Mouse (Mus musculus) intestine, postnatal 0 days (tissue): ENCODE results near the gene Kifap3. TPM values are rescaled to one million over a fixed set of nuclear protein-coding genes. Genes with fewer than 3 reads are reported as not detected.

Experiments used
- ATAC-seq: fragments of 200-750 bp; cut with Nextera tagmentation; 2 replicates; pipeline ENCODE4 v1.8.0; 2017; ENCODE audit warnings: mild to moderate bottlenecking, moderate TSS enrichment, moderate library complexity
- H3K27ac ChIP-seq: fragments of 300-500 bp; sonication (generic); 2 replicates; pipeline ENCODE4 v1.5.1; 2014; ENCODE audit warnings: mild to moderate bottlenecking, low read depth, low read length, moderate library complexity
- H3K27me3 ChIP-seq: fragments of 300-500 bp; sonication (generic); replicated peaks from 2 replicates; pipeline ENCODE4 v1.6.1; 2014; ENCODE audit warnings: low read length, mixed read lengths; ENCODE audit not compliant: control insufficient read depth, insufficient read depth
- H3K36me3 ChIP-seq: fragments of 300-500 bp; sonication (generic); 2 replicates; pipeline ENCODE4 v1.6.1; 2014; ENCODE audit warnings: mild to moderate bottlenecking, moderate library complexity; ENCODE audit not compliant: control insufficient read depth, insufficient read depth
- H3K4me1 ChIP-seq: fragments of 300-500 bp; sonication (generic); replicated peaks from 2 replicates; pipeline ENCODE4 v1.6.1; 2014; ENCODE audit warnings: antibody characterized with exemption, low read length, mixed read lengths; ENCODE audit not compliant: control insufficient read depth, insufficient read depth
- H3K4me2 ChIP-seq: fragments of 300-500 bp; sonication (generic); replicated peaks from 2 replicates; pipeline ENCODE4 v1.6.1; 2014; ENCODE audit warnings: low read depth, mild to moderate bottlenecking, moderate library complexity
- H3K4me3 ChIP-seq: fragments of 300-500 bp; sonication (generic); 2 replicates; pipeline ENCODE4 v1.5.1; 2014; ENCODE audit warnings: low read depth, low read length
- H3K9ac ChIP-seq: fragments of 300-500 bp; sonication (generic); 2 replicates; pipeline ENCODE4 v1.6.1; 2014; ENCODE audit warnings: mild to moderate bottlenecking, low read depth, low read length
- H3K9me3 ChIP-seq: fragments of 300-500 bp; sonication (generic); 2 replicates; pipeline ENCODE4 v1.6.1; 2016; ENCODE audit warnings: mixed run types; ENCODE audit not compliant: control insufficient read depth
- CTCF ChIP-seq: sonication (generic); IDR thresholded peaks from 2 replicates; pipeline ENCODE4 v1.5.1; 2016; ENCODE audit warnings: low read depth, mild to moderate bottlenecking, control low read depth, antibody characterized with exemption, moderate library complexity
- WGBS: fragments of 180-500 bp; shearing (Covaris S2); extraction: QIAGEN DNeasy Blood & Tissue Kit; methylation state at CpG from one replicate; pipeline ENCODE4 v1.1.7; 2014; 5-methylcytosine and 5-hydroxymethylcytosine counted together
- polyA plus RNA-seq: library from polyadenylated mRNA; unstranded; fragments of >200 nt; fragmentation: Nextera tagmentation; extraction: Ambion mirVana; gene quantifications from 2 replicates; pipeline ENCODE4 v1.2.1, GENCODE M21; 2015

The Kifap3 gene
- polyA plus RNA-seq, 1 experiment from 2014 or later, result 7.5 TPM

- TF ChIP-seq CTCF, result no peak
- no peak overlapping the region for H3K9ac ChIP-seq
- H3K9me3 ChIP-seq, result no peaks in the 10 kb centered on the region
- no peaks in the 10 kb centered on the region for H3K4me1 ChIP-seq
- no peak for ATAC-seq
- H3K27me3 ChIP-seq, result no peaks in the 10 kb centered on the region
- H3K36me3 ChIP-seq, result no peaks in the 10 kb centered on the region
- no peak overlapping the region for H3K4me3 ChIP-seq
- H3K4me2 ChIP-seq, result no peak overlapping the region
- H3K27ac ChIP-seq, result no peak overlapping the region
Observed at GRCm38 (mm10) chr1:163843899-163844298, 64.5 kb downstream of the Kifap3 start.

GRCm38 (mm10) chr1:163852884-163853560 lies 73.6 kb downstream of the Kifap3 start:
- no peak overlapping the region for H3K27ac ChIP-seq
- no peaks in the 10 kb centered on the region for H3K4me1 ChIP-seq
- WGBS, result 50% methylated on average over 5 of the region's 5 CpGs
- no peak overlapping the region for H3K4me3 ChIP-seq
- H3K27me3 ChIP-seq, result no peaks in the 10 kb centered on the region
- ATAC-seq, result no peak
- peaks cover 5% of the 10 kb centered on the region; the same call in 1 of the 2 replicates for H3K36me3 ChIP-seq
- no peak overlapping the region for H3K9ac ChIP-seq
- H3K4me2 ChIP-seq, result no peak overlapping the region
- no peaks in the 10 kb centered on the region for H3K9me3 ChIP-seq
- no peak for TF ChIP-seq CTCF

GRCm38 (mm10) chr1:163858420-163858819 lies 79.0 kb downstream of the Kifap3 start:
- Histone ChIP-seq H3K4me2 (no peak overlapping the region), H3K9me3 (no peaks in the 10 kb centered on the region), H3K27me3 (no peaks in the 10 kb centered on the region), H3K4me3 (no peak overlapping the region), H3K27ac (no peak overlapping the region), H3K36me3 (peaks cover 8% of the 10 kb centered on the region; the same call in 1 of the 2 replicates), H3K4me1 (no peaks in the 10 kb centered on the region), H3K9ac (no peak overlapping the region)
- ATAC-seq, result no peak
- TF ChIP-seq CTCF, result no peak
- 86% methylated on average over 2 of the region's 2 CpGs for WGBS

- no peak overlapping the region for H3K9ac ChIP-seq
- H3K4me2 ChIP-seq, result no peak overlapping the region
- no peak for TF ChIP-seq CTCF
- H3K36me3 ChIP-seq, result peaks cover 11% of the 10 kb centered on the region; the same call in 1 of the 2 replicates
- no peak for ATAC-seq
- no peak overlapping the region for H3K4me3 ChIP-seq
- H3K9me3 ChIP-seq, result no peaks in the 10 kb centered on the region
- H3K27me3 ChIP-seq, result no peaks in the 10 kb centered on the region
- H3K27ac ChIP-seq, result no peak overlapping the region
- no peaks in the 10 kb centered on the region for H3K4me1 ChIP-seq
Observed at GRCm38 (mm10) chr1:163861538-163861937, 82.2 kb downstream of the Kifap3 start.

GRCm38 (mm10) chr1:163873158-163873557 lies 93.8 kb downstream of the Kifap3 start:
- no peak overlapping the region for H3K9ac ChIP-seq
- H3K36me3 ChIP-seq, result no peaks in the 10 kb centered on the region
- no peaks in the 10 kb centered on the region for H3K9me3 ChIP-seq
- H3K4me3 ChIP-seq, result no peak overlapping the region
- WGBS, result 76% methylated on average over 3 of the region's 3 CpGs
- H3K27ac ChIP-seq, result no peak overlapping the region
- ATAC-seq, result no peak
- no peaks in the 10 kb centered on the region for H3K4me1 ChIP-seq
- H3K27me3 ChIP-seq, result no peaks in the 10 kb centered on the region
- no peak overlapping the region for H3K4me2 ChIP-seq
- TF ChIP-seq CTCF, result no peak

- Histone ChIP-seq H3K27ac (no peak overlapping the region), H3K9ac (no peak overlapping the region), H3K36me3 (no peaks in the 10 kb centered on the region), H3K4me1 (no peaks in the 10 kb centered on the region), H3K4me3 (no peak overlapping the region), H3K9me3 (no peaks in the 10 kb centered on the region), H3K27me3 (no peaks in the 10 kb centered on the region), H3K4me2 (no peak overlapping the region)
- ATAC-seq, result no peak
- TF ChIP-seq CTCF, result no peak
Observed at GRCm38 (mm10) chr1:163889629-163890028, 110.2 kb downstream of the Kifap3 start.

- no peak overlapping the region for H3K9ac ChIP-seq
- ATAC-seq, result no peak
- H3K4me2 ChIP-seq, result no peak overlapping the region
- no peaks in the 10 kb centered on the region for H3K4me1 ChIP-seq
- WGBS, result 91% methylated on average over 5 of the region's 5 CpGs
- no peak overlapping the region for H3K27ac ChIP-seq
- no peak overlapping the region for H3K4me3 ChIP-seq
- no peaks in the 10 kb centered on the region for H3K27me3 ChIP-seq
- no peaks in the 10 kb centered on the region for H3K9me3 ChIP-seq
- H3K36me3 ChIP-seq, result no peaks in the 10 kb centered on the region
- TF ChIP-seq CTCF, result no peak
Observed at GRCm38 (mm10) chr1:163893294-163893693, 113.9 kb downstream of the Kifap3 start.
